Mouse (Mus musculus) erythroblast, embryonic 14.5 days (primary cell): ENCODE measurements around the gene Macrod2. TPM values are rescaled to one million over a fixed set of nuclear protein-coding genes. Genes with fewer than 3 reads are reported as not detected.

Experiments
- H3K27me3 ChIP-seq: 2 replicates; pipeline ENCODE4 v1.6.1; 2012; ENCODE audit warnings: inconsistent platforms; ENCODE audit not compliant: control insufficient read depth
- H3K36me3 ChIP-seq: 2 replicates; pipeline ENCODE4 v1.6.1; 2012; ENCODE audit warnings: mild to moderate bottlenecking, inconsistent platforms; ENCODE audit not compliant: control insufficient read depth
- H3K4me1 ChIP-seq: 2 replicates; pipeline ENCODE4 v1.6.1; 2012; ENCODE audit warnings: inconsistent platforms; ENCODE audit not compliant: control insufficient read depth
- H3K4me3 ChIP-seq: replicated peaks from 2 replicates; pipeline ENCODE3; 2012; ENCODE audit warnings: moderate library complexity, mild to moderate bottlenecking, inconsistent platforms
- H3K9me3 ChIP-seq: 2 replicates; pipeline ENCODE4 v1.6.1; 2012; ENCODE audit warnings: low read length, inconsistent platforms, mixed read lengths; ENCODE audit not compliant: control insufficient read depth
- GATA1 ChIP-seq: IDR thresholded peaks from 2 replicates; pipeline ENCODE4 v1.6.1; 2012; ENCODE audit warnings: low read length, inconsistent platforms, mixed read lengths
- TAL1 ChIP-seq: IDR thresholded peaks from 3 replicates; pipeline ENCODE4 v1.6.1; 2012; ENCODE audit warnings: low read length, inconsistent platforms, mixed read lengths
- polyA plus RNA-seq: library from polyadenylated mRNA; stranded (reverse); fragments of >175 nt; gene quantifications from 2 replicates; pipeline ENCODE4 v1.2.3, GENCODE M21; 2012

The Macrod2 gene
- polyA plus RNA-seq, 1 experiment: 0.81 TPM

DNA sequence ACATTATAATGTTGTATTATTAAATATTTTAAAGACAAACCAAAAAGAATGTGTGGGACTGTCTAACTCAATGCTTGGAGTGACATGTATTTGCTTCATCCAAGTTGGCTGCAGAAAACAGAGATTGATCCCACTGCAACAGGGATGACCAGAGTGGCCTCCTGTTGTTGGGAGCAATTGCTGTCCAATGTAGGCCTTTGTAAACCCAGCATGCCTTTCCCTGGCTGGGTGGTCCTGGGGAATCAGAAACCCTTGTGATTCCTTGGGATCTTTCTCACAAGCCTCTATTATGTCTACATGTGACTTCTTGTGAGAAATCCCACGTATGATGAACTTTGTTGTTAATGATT lies 806.9 kb downstream of the Macrod2 start:
- TF ChIP-seq GATA1: no peak
- TF ChIP-seq TAL1: no peak

DNA sequence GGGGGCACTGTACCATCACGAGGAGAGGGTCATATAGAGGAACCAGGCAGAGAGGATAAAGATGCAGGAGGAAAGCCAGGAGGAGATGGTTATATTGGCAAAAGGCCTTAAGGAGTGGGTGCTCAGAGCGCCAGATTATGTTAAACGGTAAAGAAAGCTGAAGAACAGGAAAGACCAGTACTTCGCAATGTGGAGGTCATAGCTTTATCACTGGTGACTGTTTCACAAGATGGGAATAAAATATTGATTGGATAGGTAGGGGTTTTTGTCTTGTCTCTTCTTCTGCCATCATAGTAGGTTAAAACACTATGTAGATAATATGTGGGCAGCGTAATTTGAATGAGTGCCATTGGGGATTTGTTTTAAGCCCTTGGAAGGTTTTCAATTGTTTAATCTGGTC lies 816.2 kb downstream of the Macrod2 start:
- Histone ChIP-seq H3K36me3 (no peaks in the 10 kb centered on the region), H3K4me1 (no peaks in the 10 kb centered on the region), H3K27me3 (no peaks in the 10 kb centered on the region), H3K9me3 (no peaks in the 10 kb centered on the region), H3K4me3 (no peak overlapping the region)
- TF ChIP-seq GATA1 (no peak), TAL1 (no peak)

More for the DNA sequence above, 806.9 kb downstream of the Macrod2 start:
- no peaks in the 10 kb centered on the region for H3K36me3 ChIP-seq
- no peaks in the 10 kb centered on the region for H3K4me1 ChIP-seq
- no peaks in the 10 kb centered on the region for H3K27me3 ChIP-seq
- no peaks in the 10 kb centered on the region for H3K9me3 ChIP-seq
- no peak overlapping the region for H3K4me3 ChIP-seq

DNA sequence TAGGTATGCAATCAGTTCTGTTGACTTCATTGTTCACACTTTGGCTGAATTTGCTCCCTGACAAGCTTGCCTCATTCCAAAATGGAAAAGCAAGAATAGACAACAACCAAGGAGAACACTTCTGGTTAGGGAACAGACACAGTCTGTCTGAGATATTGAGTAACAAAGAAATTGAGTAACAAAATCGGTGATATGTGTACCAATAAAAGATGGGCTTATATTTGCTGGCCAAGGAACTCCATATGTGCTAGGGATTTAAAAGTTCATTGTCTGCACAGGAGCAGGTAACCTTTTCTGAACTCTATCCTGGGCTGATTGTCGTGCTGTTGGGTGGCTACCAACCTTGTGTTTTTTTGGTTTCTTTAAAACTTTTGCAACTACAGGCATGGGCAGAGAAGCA lies 817.2 kb downstream of the Macrod2 start:
- H3K27me3 ChIP-seq: no peaks in the 10 kb centered on the region
- no peaks in the 10 kb centered on the region for H3K9me3 ChIP-seq
- TF ChIP-seq TAL1 (no peak), GATA1 (no peak)
- H3K4me3 ChIP-seq: no peak overlapping the region
- H3K4me1 ChIP-seq: no peaks in the 10 kb centered on the region
- H3K36me3 ChIP-seq: no peaks in the 10 kb centered on the region

DNA sequence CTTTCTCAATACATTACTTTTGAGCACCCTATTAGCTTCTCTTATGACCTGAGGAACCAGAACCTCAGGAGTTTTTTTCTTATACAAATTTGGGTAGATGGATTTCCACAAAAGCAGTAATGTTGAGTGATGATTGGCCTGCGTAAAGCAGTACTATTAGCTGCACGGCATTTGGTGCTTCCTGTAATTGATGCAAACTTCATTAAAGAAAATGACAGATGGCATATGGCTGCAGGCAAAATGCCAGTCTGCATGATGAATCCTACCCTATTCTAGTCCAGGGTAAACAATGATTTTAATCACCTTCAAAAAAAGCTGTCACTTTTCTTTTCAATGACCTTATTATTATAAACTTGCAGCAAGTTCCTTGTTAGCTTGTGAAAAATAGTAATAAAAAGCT lies 822.4 kb downstream of the Macrod2 start:
- Histone ChIP-seq H3K36me3 (no peaks in the 10 kb centered on the region), H3K9me3 (peaks cover 2% of the 10 kb centered on the region; the same call in 1 of the 2 replicates), H3K4me1 (no peaks in the 10 kb centered on the region), H3K4me3 (no peak overlapping the region), H3K27me3 (no peaks in the 10 kb centered on the region)
- no peak for TF ChIP-seq TAL1
- TF ChIP-seq GATA1: no peak

DNA sequence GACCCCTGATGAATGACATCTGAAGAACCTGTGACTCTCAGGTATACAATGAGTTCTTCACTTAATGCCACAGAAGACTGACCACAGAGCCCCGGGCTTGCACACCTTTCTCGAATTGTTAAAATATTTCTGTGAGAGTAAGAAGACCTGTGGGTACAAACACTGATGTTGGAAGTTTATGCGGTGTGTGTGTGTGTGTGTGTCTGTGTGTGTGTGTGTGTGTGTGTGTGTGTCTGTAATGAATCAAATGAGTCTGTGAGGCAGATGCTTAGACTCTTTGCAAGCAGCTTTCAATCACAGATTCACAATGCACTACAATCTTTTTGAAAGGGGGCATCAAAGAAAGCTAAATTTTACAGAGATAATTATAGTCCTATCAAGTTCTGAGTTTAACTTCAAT lies 822.8 kb downstream of the Macrod2 start:
- Histone ChIP-seq H3K4me3 (no peak overlapping the region), H3K36me3 (no peaks in the 10 kb centered on the region)

DNA sequence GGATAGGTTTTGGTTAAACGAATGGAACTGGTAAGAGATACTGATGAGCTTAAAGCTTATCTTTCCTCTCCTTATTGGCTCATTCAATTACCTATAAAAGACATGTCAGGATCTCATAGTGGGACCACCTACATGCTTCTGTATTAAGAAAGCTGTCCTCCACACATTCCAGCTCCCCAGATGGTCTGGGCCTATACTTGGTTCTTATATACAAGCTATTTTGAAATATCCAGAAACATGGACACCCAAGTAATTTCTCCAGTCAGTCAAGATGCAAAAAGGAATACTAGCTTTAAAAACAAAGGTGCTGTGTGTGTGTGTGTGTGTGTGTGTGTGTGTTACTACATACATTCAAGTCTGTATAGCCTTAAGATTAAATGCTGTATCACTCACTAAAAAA lies 833.7 kb downstream of the Macrod2 start:
- Histone ChIP-seq H3K36me3 (no peaks in the 10 kb centered on the region), H3K9me3 (no peaks in the 10 kb centered on the region), H3K27me3 (no peaks in the 10 kb centered on the region), H3K4me3 (no peak overlapping the region), H3K4me1 (no peaks in the 10 kb centered on the region)
- no peak for TF ChIP-seq TAL1
- no peak for TF ChIP-seq GATA1

More for the DNA sequence above, 822.8 kb downstream of the Macrod2 start:
- no peaks in the 10 kb centered on the region for H3K27me3 ChIP-seq
- H3K9me3 ChIP-seq: peaks cover 2% of the 10 kb centered on the region; the same call in 1 of the 2 replicates
- no peaks in the 10 kb centered on the region for H3K4me1 ChIP-seq
- no peak for TF ChIP-seq TAL1
- TF ChIP-seq GATA1: no peak

DNA sequence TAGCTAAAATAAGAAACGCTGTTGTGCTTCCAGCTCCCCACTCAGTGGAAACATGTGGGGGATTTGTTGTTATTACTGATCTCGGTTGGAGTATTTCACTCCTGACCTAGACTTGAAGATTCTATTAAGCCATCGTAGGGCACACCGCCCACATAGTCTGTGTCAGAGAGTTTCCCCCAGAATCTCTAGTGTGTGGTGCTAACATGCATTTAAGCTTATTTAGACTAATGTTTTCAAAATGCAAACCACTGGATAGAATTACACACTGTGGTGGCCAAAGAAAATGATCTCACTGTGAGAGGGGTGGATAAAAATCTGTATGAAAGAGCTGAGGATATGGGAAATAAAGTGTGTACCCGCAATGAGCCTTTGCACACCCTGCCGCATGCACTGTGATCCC lies 834.7 kb downstream of the Macrod2 start:
- Histone ChIP-seq H3K4me3 (no peak overlapping the region), H3K9me3 (no peaks in the 10 kb centered on the region), H3K4me1 (no peaks in the 10 kb centered on the region), H3K27me3 (no peaks in the 10 kb centered on the region), H3K36me3 (no peaks in the 10 kb centered on the region)
- no peak for TF ChIP-seq TAL1
- no peak for TF ChIP-seq GATA1

DNA sequence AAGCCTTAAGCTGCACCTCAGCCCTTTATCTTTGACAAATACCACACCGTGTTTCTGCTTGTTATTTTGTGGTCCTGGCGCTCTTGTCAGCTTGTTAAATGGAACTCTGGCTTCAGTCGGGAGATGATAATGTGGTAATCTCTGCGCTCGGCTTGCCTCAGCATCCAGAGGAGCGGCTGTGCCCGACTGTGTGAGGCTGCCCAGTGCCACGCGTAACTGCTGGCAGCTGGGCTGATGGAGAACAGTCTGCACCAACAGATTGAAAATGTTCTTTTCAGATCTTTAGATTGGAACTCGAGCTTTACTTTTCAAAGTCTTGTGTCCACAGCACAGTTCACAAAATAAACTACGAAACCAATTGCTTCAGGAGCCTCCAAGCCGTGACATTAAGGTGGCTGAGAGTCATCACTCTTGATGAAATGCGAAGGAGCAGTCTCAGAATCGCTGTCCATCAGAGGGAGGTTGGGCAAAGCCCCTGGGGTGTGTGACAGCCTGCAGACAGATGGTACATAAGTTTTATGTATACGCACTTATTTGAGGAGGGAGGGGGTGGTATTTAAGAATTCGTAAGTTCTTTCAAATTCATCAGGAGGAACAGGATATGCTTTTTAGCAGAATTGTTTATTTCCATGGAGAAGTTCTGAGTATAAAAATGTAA lies 836.0 kb downstream of the Macrod2 start:
- no peaks in the 10 kb centered on the region for H3K4me1 ChIP-seq
- no peak for TF ChIP-seq TAL1
- TF ChIP-seq GATA1: no peak
- no peaks in the 10 kb centered on the region for H3K27me3 ChIP-seq
- no peaks in the 10 kb centered on the region for H3K9me3 ChIP-seq
- no peak overlapping the region for H3K4me3 ChIP-seq
- no peaks in the 10 kb centered on the region for H3K36me3 ChIP-seq

DNA sequence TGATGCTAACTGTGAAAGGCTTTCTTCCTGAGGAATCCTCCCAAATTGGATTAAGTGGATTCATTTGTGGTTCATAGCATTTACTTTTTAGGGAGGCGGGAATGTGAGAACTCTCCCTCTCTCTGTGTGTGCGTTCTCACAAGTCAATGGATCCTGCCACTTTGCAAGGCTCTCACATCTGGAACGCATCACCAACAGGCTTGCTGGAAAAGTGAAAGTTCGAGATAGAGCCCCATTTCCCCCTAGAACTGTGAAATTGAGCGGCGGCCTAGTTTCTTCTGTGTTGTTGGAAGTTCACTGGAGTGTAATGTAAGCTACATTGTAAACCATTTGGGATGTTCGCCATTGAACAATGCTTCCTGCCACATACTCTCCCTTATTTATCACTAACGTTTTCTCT lies 839.2 kb downstream of the Macrod2 start:
- Histone ChIP-seq H3K36me3 (no peaks in the 10 kb centered on the region), H3K4me1 (no peaks in the 10 kb centered on the region), H3K27me3 (no peaks in the 10 kb centered on the region), H3K4me3 (no peak overlapping the region), H3K9me3 (no peaks in the 10 kb centered on the region)
- TF ChIP-seq GATA1 (no peak), TAL1 (no peak)
